Mouse (Mus musculus): ENCODE data around the gene Hsd17b13. TPM values are rescaled to one million over a fixed set of nuclear protein-coding genes. Genes with fewer than 3 reads are reported as not detected.
"Not testable (repeated sequence)": the region's sequence is repeated elsewhere in the genome, so short reads cannot be mapped to it uniquely, and the experiment has no call there.

Hsd17b13 gene
- total RNA-seq (2014; rRNA removed) (252 and 339 TPM in 2 replicates), polyA plus RNA-seq (2012; rRNA removed) (179 and 226 TPM in 2 replicates)

DNA sequence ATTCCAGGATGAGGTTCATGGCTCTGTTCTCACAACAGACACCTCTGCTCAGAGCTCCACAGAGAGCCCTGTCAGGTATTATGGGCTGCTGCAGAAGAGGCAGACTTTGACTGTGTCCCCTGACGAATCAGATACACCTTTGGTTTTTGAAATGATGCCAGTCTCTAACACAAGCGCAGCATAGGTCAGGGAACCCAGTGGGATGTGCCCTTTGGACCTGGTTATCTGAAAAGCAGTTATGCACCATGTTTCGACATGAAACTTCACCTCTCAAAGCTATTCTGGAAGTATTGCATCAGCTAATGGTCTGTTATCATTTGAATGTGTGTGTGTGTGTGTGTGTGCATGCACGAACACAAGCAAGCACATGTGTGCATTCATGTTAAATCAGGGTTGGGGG is at the start of gene Hsd17b13:
Hsd17b13 (minus strand) TSS at position 114 of the 400 bp plus-strand sequence.
- peak; percentile 100 for DNase-seq (ENCODE audit: extremely low read depth, low read depth, low spot score)
- 17% methylated on average over 4 of the region's 4 CpGs for WGBS
- no peaks in the 10 kb centered on the region for H3K36me3 ChIP-seq (ENCODE audit: control insufficient read depth, insufficient read depth, low read length)
- H3K9ac ChIP-seq (ENCODE audit: low read depth, low read length): peak within 1 kb of the TSS; percentile 78
- H3K4me3 ChIP-seq (ENCODE audit: insufficient read depth, low read depth, low read length): peak within 1 kb of the TSS; percentile 57
- no peaks in the 10 kb centered on the region for H3K79me2 ChIP-seq (ENCODE audit: control insufficient read depth, insufficient read depth, low read length)
- H3K4me1 ChIP-seq (ENCODE audit: control insufficient read depth, insufficient read depth, low read length): peaks cover 18% of the 10 kb centered on the region
- TF ChIP-seq CTCF (IDR thresholded peaks at IDR 0.05; ENCODE audit: low read depth, low read length) (no peak), POLR2A (IDR thresholded peaks at IDR 0.05; ENCODE audit: extremely low read depth, insufficient read depth, low read length) (peak; percentile 46; the same call in 1 of the 2 replicates)
- peak within 1 kb of the TSS; percentile 91 for H3K27ac ChIP-seq (replicated peaks; ENCODE audit: insufficient read depth, low read depth, low read length)
- H3K27me3 ChIP-seq (ENCODE audit: control insufficient read depth, insufficient read depth, low read length): no peaks in the 10 kb centered on the region

DNA sequence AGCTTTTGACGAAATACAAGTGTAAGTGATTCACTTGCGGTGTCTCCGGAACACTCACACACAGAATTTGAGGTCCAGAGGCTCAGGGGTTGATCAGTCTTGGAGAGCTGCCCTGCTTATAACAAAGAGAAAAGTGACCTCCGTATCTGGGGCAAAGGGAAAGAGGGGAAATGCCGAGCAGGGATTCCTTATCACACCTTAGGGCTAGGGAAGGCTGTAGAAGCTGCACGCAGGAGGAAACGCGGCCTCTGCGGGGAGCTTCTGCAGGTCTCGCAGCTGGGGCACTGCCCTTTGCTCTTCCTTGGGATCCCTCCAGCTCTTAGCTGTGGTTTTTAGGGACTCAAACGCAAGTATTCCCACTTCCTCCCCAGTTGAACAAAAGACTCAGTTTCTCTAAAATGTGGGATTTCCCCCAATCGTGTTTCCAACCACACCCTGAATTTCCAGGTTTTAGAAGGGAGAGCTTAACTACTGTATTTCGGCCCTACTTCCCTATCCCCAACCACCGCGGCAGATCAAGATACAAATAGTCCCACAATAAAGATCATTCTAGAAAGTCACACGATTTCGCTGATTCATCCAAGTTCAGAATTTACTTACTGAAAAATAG is 48.1 kb upstream of the Hsd17b13 start:
- TF ChIP-seq CTCF (IDR thresholded peaks at IDR 0.05; ENCODE audit: low read depth, low read length) (no peak), POLR2A (IDR thresholded peaks at IDR 0.05; ENCODE audit: extremely low read depth, insufficient read depth, low read length) (no peak)
- peak; percentile 59 for DNase-seq (ENCODE audit: extremely low read depth, low read depth, low spot score)
- 0 out of 2 replicates have a peak overlapping the region, but pooled peaks have one; percentile 29 for H3K9ac ChIP-seq (ENCODE audit: low read depth, low read length)
- no peaks in the 10 kb centered on the region for H3K36me3 ChIP-seq (ENCODE audit: control insufficient read depth, insufficient read depth, low read length)
- WGBS: 29% methylated on average over 17 of the region's 17 CpGs
- no peak overlapping the region for H3K27ac ChIP-seq (replicated peaks; ENCODE audit: insufficient read depth, low read depth, low read length)
- peaks cover 6% of the 10 kb centered on the region; the same call in 1 of the 2 replicates for H3K79me2 ChIP-seq (ENCODE audit: control insufficient read depth, insufficient read depth, low read length)
- H3K4me3 ChIP-seq (ENCODE audit: insufficient read depth, low read depth, low read length): no peak overlapping the region
- no peaks in the 10 kb centered on the region for H3K27me3 ChIP-seq (ENCODE audit: control insufficient read depth, insufficient read depth, low read length)
- peaks cover 13% of the 10 kb centered on the region for H3K4me1 ChIP-seq (ENCODE audit: control insufficient read depth, insufficient read depth, low read length)

DNA sequence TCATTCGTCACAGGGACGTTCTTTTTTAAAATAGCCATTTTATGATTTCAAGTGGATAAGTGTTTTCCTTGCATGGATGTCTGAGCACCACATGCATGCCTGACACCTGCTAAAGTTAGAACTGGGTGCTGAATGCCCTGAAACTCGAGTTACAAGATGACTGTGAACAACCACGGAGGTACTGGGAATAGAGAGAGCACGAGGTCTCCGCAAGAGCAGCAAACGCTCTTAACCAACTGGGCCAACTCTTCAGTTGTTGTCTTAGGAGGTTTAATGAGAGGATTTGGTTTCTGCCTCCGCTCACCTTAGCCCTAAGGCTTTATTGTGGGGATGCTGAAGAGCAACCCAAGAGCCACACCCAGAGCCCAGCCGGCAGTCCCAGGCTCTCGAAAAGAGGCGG is 47.6 kb upstream of the Hsd17b13 start:
- 76% methylated on average over 11 of the region's 11 CpGs for WGBS
- Histone ChIP-seq H3K9ac (ENCODE audit: low read depth, low read length) (no peak overlapping the region), H3K79me2 (ENCODE audit: control insufficient read depth, insufficient read depth, low read length) (peaks cover 6% of the 10 kb centered on the region; the same call in 1 of the 2 replicates), H3K36me3 (ENCODE audit: control insufficient read depth, insufficient read depth, low read length) (no peaks in the 10 kb centered on the region), H3K4me3 (ENCODE audit: insufficient read depth, low read depth, low read length) (no peak overlapping the region), H3K27ac (replicated peaks; ENCODE audit: insufficient read depth, low read depth, low read length) (no peak overlapping the region), H3K4me1 (ENCODE audit: control insufficient read depth, insufficient read depth, low read length) (peaks cover 17% of the 10 kb centered on the region), H3K27me3 (ENCODE audit: control insufficient read depth, insufficient read depth, low read length) (no peaks in the 10 kb centered on the region)
- TF ChIP-seq POLR2A (IDR thresholded peaks at IDR 0.05; ENCODE audit: extremely low read depth, insufficient read depth, low read length) (no peak), CTCF (IDR thresholded peaks at IDR 0.05; ENCODE audit: low read depth, low read length) (no peak)
- DNase-seq (ENCODE audit: extremely low read depth, low read depth, low spot score): no peak

DNA sequence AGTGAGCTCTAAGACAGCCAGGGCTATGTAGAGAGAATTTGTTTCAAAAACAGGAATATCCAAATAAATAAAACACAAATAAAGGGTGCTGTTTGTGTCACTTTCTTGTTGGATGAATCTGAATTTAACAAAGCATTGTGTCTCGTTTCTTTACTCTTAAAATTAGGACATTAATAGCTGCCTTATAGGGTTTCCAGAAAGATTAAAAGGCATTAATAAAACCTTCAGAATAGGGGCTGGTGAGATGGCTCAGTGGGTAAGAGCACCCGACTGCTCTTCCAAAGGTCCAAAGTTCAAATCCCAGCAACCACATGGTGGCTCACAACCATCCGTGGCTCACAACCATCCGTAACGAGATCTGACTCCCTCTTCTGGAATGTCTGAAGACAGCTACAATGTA is 47.0 kb upstream of the Hsd17b13 start:
- WGBS: 48% methylated on average over 5 of the region's 5 CpGs
- not testable (repeated sequence) for DNase-seq (ENCODE audit: extremely low read depth, low read depth, low spot score); H3K27me3 ChIP-seq (ENCODE audit: control insufficient read depth, insufficient read depth, low read length); H3K36me3 ChIP-seq (ENCODE audit: control insufficient read depth, insufficient read depth, low read length); H3K4me3 ChIP-seq (ENCODE audit: insufficient read depth, low read depth, low read length); H3K27ac ChIP-seq (replicated peaks; ENCODE audit: insufficient read depth, low read depth, low read length); H3K9ac ChIP-seq (ENCODE audit: low read depth, low read length)
- H3K79me2 ChIP-seq (ENCODE audit: control insufficient read depth, insufficient read depth, low read length): peaks cover 11% of the 10 kb centered on the region; the same call in 1 of the 2 replicates
- H3K4me1 ChIP-seq (ENCODE audit: control insufficient read depth, insufficient read depth, low read length): peaks cover 17% of the 10 kb centered on the region

- H3K4me3 ChIP-seq (ENCODE audit: insufficient read depth, low read depth, low read length): no peak overlapping the region
- H3K27ac ChIP-seq (replicated peaks; ENCODE audit: insufficient read depth, low read depth, low read length): 0 out of 2 replicates have a peak overlapping the region, but pooled peaks have one; percentile 18
- 68% methylated on average over 8 of the region's 8 CpGs for WGBS
- no peak overlapping the region for H3K9ac ChIP-seq (ENCODE audit: low read depth, low read length)
- TF ChIP-seq POLR2A (IDR thresholded peaks at IDR 0.05; ENCODE audit: extremely low read depth, insufficient read depth, low read length) (no peak), CTCF (IDR thresholded peaks at IDR 0.05; ENCODE audit: low read depth, low read length) (no peak)
- H3K36me3 ChIP-seq (ENCODE audit: control insufficient read depth, insufficient read depth, low read length): no peaks in the 10 kb centered on the region; the same call in 1 of the 2 replicates
- H3K4me1 ChIP-seq (ENCODE audit: control insufficient read depth, insufficient read depth, low read length): peaks cover 19% of the 10 kb centered on the region
- DNase-seq (ENCODE audit: extremely low read depth, low read depth, low spot score): no peak
- no peaks in the 10 kb centered on the region for H3K27me3 ChIP-seq (ENCODE audit: control insufficient read depth, insufficient read depth, low read length)
- H3K79me2 ChIP-seq (ENCODE audit: control insufficient read depth, insufficient read depth, low read length): peaks cover 15% of the 10 kb centered on the region; the same call in 1 of the 2 replicates
Measured at GRCm38 (mm10) chr5:104023289-104024020, 46.2 kb upstream of the Hsd17b13 start.

Data from liver, adult 2 months (tissue).